Mouse (Mus musculus): Measurements from ENCODE around the gene Hist1h2bn. TPM values are rescaled to one million over a fixed set of nuclear protein-coding genes. Genes with fewer than 3 reads are reported as not detected.
A peak's percentile ranks its signal among the peaks of the same experiment; 100 is the strongest.
"Not testable (repeated sequence)": the region's sequence is repeated elsewhere in the genome, so short reads cannot be mapped to it uniquely, and the experiment has no call there.

The Hist1h2bn gene
- polyA plus RNA-seq, 1 experiment: 2.3 TPM

- Histone ChIP-seq H3K4me1 (ENCODE audit: control insufficient read depth, insufficient read depth, low read length) (peaks cover 4% of the 10 kb centered on the region), H3K27me3 (ENCODE audit: control insufficient read depth, insufficient read depth, low read length) (no peaks in the 10 kb centered on the region), H3K27ac (ENCODE audit: control insufficient read depth, insufficient read depth, low read depth, low read length) (peak overlapping the region; percentile 80), H3K4me3 (ENCODE audit: control insufficient read depth, low read depth, low read length) (peak overlapping the region; percentile 63), H3K36me3 (ENCODE audit: control insufficient read depth, insufficient read depth, low read length) (no peaks in the 10 kb centered on the region)
- TF ChIP-seq POLR2A (IDR thresholded peaks at IDR 0.05; ENCODE audit: control insufficient read depth, low read depth, low read length) (no peak), CTCF (IDR thresholded peaks at IDR 0.05; ENCODE audit: control insufficient read depth, insufficient read depth, insufficient replicate concordance, low read depth, low read length) (peak; percentile 29; the same call in 1 of the 2 replicates)
Measured at GRCm38 (mm10) chr13:21734010-21734905, 19.7 kb upstream of the Hist1h2bn start.

- Histone ChIP-seq H3K4me3 (ENCODE audit: control insufficient read depth, low read depth, low read length) (peak within 1 kb of the TSS; percentile 63), H3K27ac (ENCODE audit: control insufficient read depth, insufficient read depth, low read depth, low read length) (peak within 1 kb of the TSS; percentile 80)
- H3K4me1 ChIP-seq (ENCODE audit: control insufficient read depth, insufficient read depth, low read length); H3K36me3 ChIP-seq (ENCODE audit: control insufficient read depth, insufficient read depth, low read length); H3K27me3 ChIP-seq (ENCODE audit: control insufficient read depth, insufficient read depth, low read length): not testable (repeated sequence)
- peak; percentile 77 for TF ChIP-seq POLR2A (IDR thresholded peaks at IDR 0.05; ENCODE audit: control insufficient read depth, low read depth, low read length)
Measured at GRCm38 (mm10) chr13:21734906-21735767, 18.8 kb upstream of the Hist1h2bn start, which contains the start of gene Hist1h4j. Hist1h4j (plus strand) TSS chr13:21735064.

- no peaks in the 10 kb centered on the region for H3K4me1 ChIP-seq (ENCODE audit: control insufficient read depth, insufficient read depth, low read length)
- H3K4me3 ChIP-seq (ENCODE audit: control insufficient read depth, low read depth, low read length): no peak overlapping the region
- no peak for TF ChIP-seq POLR2A (IDR thresholded peaks at IDR 0.05; ENCODE audit: control insufficient read depth, low read depth, low read length)
- no peak for TF ChIP-seq CTCF (IDR thresholded peaks at IDR 0.05; ENCODE audit: control insufficient read depth, insufficient read depth, insufficient replicate concordance, low read depth, low read length)
- no peaks in the 10 kb centered on the region for H3K27me3 ChIP-seq (ENCODE audit: control insufficient read depth, insufficient read depth, low read length)
- no peak overlapping the region for H3K27ac ChIP-seq (ENCODE audit: control insufficient read depth, insufficient read depth, low read depth, low read length)
- no peaks in the 10 kb centered on the region for H3K36me3 ChIP-seq (ENCODE audit: control insufficient read depth, insufficient read depth, low read length)
Measured at GRCm38 (mm10) chr13:21745006-21745405, 8.9 kb upstream of the Hist1h2bn start.

GRCm38 (mm10) chr13:21749387-21750158 is 4.3 kb upstream of the Hist1h2bn start:
- Histone ChIP-seq H3K4me1 (ENCODE audit: control insufficient read depth, insufficient read depth, low read length) (peaks cover 3% of the 10 kb centered on the region), H3K27ac (ENCODE audit: control insufficient read depth, insufficient read depth, low read depth, low read length) (peak overlapping the region; percentile 25), H3K4me3 (ENCODE audit: control insufficient read depth, low read depth, low read length) (no peak overlapping the region), H3K27me3 (ENCODE audit: control insufficient read depth, insufficient read depth, low read length) (no peaks in the 10 kb centered on the region), H3K36me3 (ENCODE audit: control insufficient read depth, insufficient read depth, low read length) (no peaks in the 10 kb centered on the region)
- TF ChIP-seq POLR2A (IDR thresholded peaks at IDR 0.05; ENCODE audit: control insufficient read depth, low read depth, low read length) (no peak), CTCF (IDR thresholded peaks at IDR 0.05; ENCODE audit: control insufficient read depth, insufficient read depth, insufficient replicate concordance, low read depth, low read length) (no peak)

- H3K36me3 ChIP-seq (ENCODE audit: control insufficient read depth, insufficient read depth, low read length); H3K4me1 ChIP-seq (ENCODE audit: control insufficient read depth, insufficient read depth, low read length); H3K27me3 ChIP-seq (ENCODE audit: control insufficient read depth, insufficient read depth, low read length): not testable (repeated sequence)
- TF ChIP-seq POLR2A (IDR thresholded peaks at IDR 0.05; ENCODE audit: control insufficient read depth, low read depth, low read length): peak; percentile 74
- H3K4me3 ChIP-seq (ENCODE audit: control insufficient read depth, low read depth, low read length): peak within 1 kb of the TSS; percentile 42
- H3K27ac ChIP-seq (ENCODE audit: control insufficient read depth, insufficient read depth, low read depth, low read length): peak within 1 kb of the TSS; percentile 65
Measured at GRCm38 (mm10) chr13:21750159-21751017, 3.5 kb upstream of the Hist1h2bn start, which contains the start of gene Hist1h4k. Hist1h4k (minus strand) TSS chr13:21750505.

GRCm38 (mm10) chr13:21751417-21751816 is 2.5 kb upstream of the Hist1h2bn start:
- TF ChIP-seq POLR2A (IDR thresholded peaks at IDR 0.05; ENCODE audit: control insufficient read depth, low read depth, low read length): no peak
- TF ChIP-seq CTCF (IDR thresholded peaks at IDR 0.05; ENCODE audit: control insufficient read depth, insufficient read depth, insufficient replicate concordance, low read depth, low read length): no peak
- no peak overlapping the region for H3K4me3 ChIP-seq (ENCODE audit: control insufficient read depth, low read depth, low read length)

More at GRCm38 (mm10) chr13:21751417-21751816, 2.5 kb upstream of the Hist1h2bn start:
- Histone ChIP-seq H3K27ac (ENCODE audit: control insufficient read depth, insufficient read depth, low read depth, low read length) (no peak overlapping the region), H3K36me3 (ENCODE audit: control insufficient read depth, insufficient read depth, low read length) (no peaks in the 10 kb centered on the region), H3K27me3 (ENCODE audit: control insufficient read depth, insufficient read depth, low read length) (no peaks in the 10 kb centered on the region), H3K4me1 (ENCODE audit: control insufficient read depth, insufficient read depth, low read length) (peaks cover 3% of the 10 kb centered on the region)

Measured in testis, adult 2 months (tissue).